Mouse (Mus musculus) gastrocnemius, postnatal 25 days (tissue): Measurements from ENCODE around the gene Foxr2. TPM values are rescaled to one million over a fixed set of nuclear protein-coding genes. Genes with fewer than 3 reads are reported as not detected.

Source experiments
- DNase-seq: peaks from one replicate; pipeline ENCODE4 v3.0.0; 2022
- long read RNA-seq, 2 experiments: library from polyadenylated mRNA; stranded (forward); transcript quantifications; one replicate each; pipeline ENCODE4 v2.0.0; 2021
- total RNA-seq, 2 experiments: library from RNA; stranded (reverse); gene quantifications; 1 replicate in 1 of 2; 2 replicates in 1 of 2; pipeline ENCODE4 v1.2.3; 2021

The Foxr2 gene
- total RNA-seq = not detected
- long read RNA-seq, experiment 1 = 0 reads
- long read RNA-seq, experiment 2 = 0 reads

DNA sequence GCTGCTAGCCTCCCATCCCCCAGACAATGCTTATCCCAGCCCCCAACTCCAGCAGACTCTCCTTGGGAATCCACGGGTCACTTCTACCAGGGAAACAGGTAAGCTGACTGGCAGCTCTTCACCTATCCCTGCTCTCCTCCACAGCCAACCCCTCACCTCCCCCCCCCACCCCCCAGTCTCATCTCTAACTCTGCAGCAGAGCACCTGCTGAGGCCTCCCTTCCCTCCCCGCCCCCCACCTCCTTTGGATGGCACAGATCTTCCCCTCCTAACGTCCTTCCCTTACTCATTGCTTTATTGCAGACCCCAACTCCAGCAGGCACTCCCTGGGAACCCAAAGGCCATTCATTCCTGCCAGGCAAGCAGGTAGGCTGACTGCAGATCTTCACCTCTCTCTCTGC lies at the start of gene Foxr2:
TSS of gene Foxr2 (plus strand) at position 301 of the 400 bp plus-strand sequence.
- DNase-seq = no peak

DNA sequence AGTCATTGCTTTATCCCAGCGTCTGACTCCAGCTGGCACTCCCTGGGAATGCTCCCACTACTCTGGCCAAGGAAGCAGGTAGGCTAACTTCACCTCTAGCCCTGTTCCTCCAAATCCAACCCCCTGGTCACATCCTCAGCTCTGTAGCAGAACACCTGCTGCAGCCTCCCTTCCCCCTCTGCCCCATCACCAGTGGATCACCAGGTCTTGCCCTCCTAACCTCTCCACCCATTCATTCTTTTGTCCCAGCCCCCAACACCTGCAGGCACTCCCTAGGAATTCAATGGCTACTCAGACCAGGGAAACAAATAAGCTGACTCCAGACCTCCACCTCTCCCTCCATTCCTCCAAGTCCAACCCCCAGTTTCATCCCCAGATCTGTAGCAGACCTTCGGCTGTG lies 427 bp downstream of the Foxr2 start:
- DNase-seq = no peak

DNA sequence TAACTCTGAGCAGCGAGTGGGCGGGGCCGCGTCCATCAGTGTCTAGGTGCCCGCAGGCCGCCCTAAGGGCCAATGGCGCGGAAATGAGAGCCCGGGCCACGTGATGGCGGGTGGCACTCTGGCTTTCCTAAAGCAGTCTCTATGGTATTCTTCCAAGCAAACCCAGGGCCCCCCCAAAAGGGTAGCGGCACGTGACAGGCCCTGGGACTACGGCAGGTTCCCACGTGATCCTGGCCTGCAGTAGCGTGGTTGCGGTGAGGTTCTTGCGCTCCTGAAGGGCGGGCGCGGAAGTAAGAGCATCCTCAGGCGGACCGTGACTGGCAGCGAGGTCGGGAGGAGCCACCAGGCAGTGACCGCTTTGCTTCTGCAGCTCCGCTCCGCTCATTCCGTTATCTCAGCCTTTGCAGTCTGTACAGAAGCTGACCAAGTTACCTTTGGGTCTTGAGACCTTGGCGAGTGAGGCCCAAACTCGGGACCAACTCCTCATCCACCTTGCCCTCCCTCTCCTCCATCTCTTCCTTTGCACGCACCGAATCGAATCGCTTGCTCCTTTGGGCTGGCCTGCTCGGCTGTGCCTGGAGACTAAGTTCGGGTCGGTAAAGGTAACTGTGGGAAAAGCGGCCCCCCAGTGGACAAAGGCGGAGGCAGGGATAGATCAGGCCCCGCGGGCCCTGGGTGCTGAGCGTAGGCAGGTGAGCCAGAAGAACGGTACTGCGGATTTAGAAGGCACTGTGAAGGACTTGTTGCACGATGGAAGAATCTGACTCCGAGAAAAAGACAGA lies 21.3 kb downstream of the Foxr2 start, which contains the start of gene Rragb:
TSS of gene Rragb (plus strand) at position 248 of the 782 bp plus-strand sequence.
- DNase-seq = peak; percentile 49

DNA sequence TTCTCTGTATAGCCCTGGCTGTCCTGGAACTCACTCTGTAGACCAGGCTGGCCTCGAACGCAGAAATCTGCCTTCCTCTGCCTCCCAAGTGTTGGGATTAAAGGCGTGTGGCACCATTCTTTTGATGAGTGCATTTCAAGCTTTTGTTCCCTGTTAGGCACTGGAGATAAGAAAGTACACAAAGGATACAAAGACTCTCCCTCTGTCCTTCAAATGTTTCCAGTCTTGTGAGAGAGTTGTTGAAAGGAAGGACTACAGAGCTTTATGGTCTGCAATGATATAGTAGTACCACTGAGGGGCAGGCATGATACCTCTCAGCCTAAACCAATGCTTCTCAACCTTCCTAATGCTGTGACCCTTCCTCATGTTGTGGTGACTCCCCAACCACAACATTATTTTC lies 24.1 kb downstream of the Foxr2 start:
- DNase-seq = no peak

- DNase-seq = no peak
These were observed 33.2 kb downstream of the Foxr2 start for GRCm38 (mm10) chrX:153151766-153152165.

DNA sequence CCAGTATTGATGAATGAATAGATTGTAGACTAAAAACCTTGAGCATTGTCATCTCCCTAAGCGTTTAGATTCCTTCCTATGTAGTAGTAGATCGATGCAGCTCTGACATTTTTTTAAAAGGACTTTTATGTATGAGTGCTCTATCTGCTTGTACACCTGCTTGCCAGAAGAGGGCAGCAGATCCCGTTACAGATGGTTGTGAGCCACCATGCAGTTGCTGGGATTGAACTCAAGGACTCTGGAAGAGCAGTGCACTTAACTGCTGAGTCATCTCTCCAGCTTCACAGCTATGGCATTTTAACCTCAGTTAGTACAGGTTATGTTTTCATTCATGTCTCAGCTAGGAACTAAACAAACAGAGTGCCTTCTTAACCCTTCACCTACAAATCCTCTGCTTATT lies 36.7 kb downstream of the Foxr2 start:
- no peak for DNase-seq

GRCm38 (mm10) chrX:153174786-153175185 lies 56.2 kb downstream of the Foxr2 start:
- DNase-seq = no peak

- no peak for DNase-seq
These were observed 63.6 kb downstream of the Foxr2 start for GRCm38 (mm10) chrX:153182221-153182620.

Other genes with a start within 250 kb of the Foxr2 start
- not detected for gene Usp51, start 112.3 kb upstream of the Foxr2 start, total RNA-seq
- 1 to 10 TPM; 4.7 to 5.1 TPM for gene Mageh1, start 81.2 kb upstream of the Foxr2 start, total RNA-seq
- gene Rragb, start 21.2 kb downstream of the Foxr2 start, total RNA-seq = 1 to 10 TPM; 1.1 to 2.0 TPM
- gene Klf8, start 118.7 kb downstream of the Foxr2 start, total RNA-seq = under 1 TPM; 0.26 to 0.59 TPM